Mouse (Mus musculus): ENCODE data around the gene Myoz1. TPM values are rescaled to one million over a fixed set of nuclear protein-coding genes. Genes with fewer than 3 reads are reported as not detected.

The Myoz1 gene
- total RNA-seq, 2 experiments from 2014 or later: 2,763 to 3,247 TPM

DNA sequence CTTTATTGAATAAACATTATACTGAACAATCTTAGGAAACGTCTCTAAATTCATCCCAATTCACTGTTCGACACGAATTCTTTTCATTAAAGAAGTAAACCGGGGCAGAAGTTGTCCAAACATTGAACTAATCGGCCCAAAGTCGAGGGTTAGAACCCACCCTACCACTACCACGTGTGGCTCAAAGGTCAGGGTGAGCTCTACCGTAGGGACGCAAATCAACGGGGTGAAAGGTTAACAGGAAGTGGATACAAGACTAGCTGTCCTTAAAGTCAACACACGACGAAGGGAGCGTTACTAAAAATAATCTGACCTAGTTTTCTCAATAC is 17.4 kb upstream of the Myoz1 start:
- peak; percentile 77 for DNase-seq (ENCODE audit: low spot score)

DNA sequence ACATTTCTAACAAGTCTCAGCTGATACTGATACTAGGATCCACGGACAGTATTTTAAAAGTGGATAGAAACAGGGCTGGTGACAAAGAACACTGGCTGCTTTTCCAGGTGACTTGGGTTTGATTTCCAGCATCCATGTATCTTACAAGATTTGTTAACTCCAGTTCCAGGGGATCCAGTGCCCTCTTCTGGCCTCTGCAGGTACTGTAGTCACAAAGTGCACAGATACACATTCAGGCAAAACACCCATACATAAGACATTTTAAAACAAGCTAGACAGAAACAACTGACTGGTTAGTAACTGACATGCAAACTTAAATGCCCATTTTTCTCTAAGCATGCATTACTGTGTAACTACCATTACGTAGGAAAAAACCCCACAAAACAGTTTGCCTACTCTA is 16.6 kb upstream of the Myoz1 start:
- no peak for DNase-seq (ENCODE audit: low spot score)

DNA sequence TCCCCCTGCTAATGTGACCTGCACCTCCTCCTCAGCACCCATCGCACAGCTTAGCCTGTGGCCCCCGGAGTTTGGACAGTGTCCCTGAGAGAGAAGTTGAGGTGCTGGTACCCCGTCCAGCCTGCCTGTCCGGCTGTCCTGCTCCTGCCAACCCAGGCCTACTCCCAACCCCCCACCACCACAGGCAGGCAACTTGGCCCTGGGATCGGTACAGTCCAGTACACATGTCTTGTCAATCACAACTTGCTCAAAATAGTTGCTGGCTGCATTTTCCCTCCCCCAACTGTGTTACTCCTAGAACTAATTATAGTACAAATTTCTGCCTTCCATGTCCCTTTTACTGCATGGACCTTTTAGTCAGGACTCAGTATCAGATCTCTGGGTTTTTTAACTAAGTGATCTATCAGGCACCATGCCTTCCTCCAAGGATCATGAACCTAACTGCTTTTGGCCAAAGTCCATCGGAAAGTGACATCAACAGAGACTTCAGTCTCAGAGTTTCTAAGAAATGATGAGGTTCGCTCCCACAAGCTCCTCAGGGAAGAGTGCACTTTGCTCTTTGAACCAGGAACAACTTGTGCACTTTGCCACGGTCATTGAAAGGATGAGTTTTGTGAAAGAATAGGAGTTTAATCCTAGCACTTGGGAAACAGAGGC is 11.9 kb upstream of the Myoz1 start, which contains the start of gene Synpo2l:
Synpo2l (minus strand) TSS at position 201 of the 657 bp plus-strand sequence.
- DNase-seq (ENCODE audit: low spot score): peak; percentile 87

DNA sequence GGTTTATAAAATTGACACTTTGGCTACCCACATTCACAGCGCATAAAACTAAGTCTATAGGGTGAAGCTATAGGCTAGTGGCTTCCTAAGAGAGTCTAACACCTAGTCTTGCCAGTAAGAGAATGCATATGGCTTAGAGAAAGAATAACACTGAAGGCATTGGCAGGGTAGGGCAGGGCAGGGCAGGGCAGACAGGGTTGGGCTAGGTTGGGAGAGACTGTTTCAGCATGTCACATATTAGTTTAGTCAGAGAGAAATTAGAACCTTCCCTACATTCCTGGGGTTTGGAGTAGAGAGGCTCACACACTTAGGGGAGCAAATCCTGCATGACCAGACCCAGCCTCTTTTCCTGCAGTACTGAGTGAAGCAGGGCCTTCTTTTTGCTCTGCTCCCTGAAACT is 11.1 kb upstream of the Myoz1 start:
- no peak for DNase-seq (ENCODE audit: low spot score)

DNA sequence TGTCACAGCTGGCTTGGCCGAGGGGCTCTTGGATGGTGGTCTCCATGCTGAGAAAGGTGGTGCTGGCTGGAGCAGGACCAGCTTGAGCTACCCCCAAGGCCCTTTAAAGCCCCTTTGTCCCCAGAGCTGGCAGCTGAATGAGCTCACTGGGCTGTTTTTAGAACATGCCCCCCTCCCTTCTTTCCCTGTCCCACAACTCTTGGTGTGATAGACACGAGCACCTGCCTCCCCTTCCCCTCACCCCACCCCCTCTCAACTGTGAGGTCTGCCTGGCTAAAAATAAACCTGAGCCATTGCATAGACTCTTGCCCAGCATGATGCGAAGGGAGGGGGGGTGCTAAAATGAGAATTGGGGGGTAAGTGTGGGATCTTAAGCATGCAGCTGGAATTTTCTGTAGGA is 8.1 kb upstream of the Myoz1 start:
- DNase-seq (ENCODE audit: low spot score): peak; percentile 78

DNA sequence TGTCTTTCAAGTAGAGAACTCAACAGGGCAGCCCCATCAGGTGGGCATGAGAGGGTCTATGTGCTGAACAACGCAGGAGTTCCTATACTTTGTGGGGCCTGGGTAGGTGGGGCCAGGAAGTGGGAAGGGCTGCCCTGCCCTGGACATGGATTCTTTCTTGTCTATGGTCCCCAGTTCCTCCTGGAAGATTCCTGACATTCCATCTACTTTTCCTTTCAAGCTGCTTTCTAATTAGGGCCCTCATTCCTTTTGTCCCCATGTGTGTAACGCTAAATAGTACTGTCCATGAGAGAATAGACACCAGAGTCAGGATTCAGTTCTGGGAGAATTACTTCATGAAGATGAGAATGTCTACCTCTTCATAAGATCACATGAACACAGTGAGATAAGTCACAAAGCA is 7.3 kb upstream of the Myoz1 start:
- DNase-seq (ENCODE audit: low spot score): no peak

DNA sequence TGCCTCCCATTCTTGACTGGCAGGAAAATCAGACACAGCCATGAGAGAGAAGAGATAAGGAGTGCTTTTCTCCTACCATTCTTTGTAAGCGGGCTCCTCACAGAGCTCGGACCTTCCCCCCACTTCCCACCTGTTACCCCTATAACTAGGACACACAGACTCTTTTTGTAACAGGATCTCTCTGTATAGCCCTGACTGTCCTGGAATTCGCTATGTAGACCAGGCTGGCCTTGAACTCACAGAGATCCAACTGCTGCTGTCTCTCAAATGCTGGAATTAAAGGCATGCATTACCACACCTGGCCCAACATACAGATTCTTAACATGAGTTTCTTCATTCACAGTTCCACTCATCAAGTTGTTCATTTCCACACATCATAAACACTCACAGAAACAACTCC is 6.4 kb upstream of the Myoz1 start:
- DNase-seq (ENCODE audit: low spot score): no peak

DNA sequence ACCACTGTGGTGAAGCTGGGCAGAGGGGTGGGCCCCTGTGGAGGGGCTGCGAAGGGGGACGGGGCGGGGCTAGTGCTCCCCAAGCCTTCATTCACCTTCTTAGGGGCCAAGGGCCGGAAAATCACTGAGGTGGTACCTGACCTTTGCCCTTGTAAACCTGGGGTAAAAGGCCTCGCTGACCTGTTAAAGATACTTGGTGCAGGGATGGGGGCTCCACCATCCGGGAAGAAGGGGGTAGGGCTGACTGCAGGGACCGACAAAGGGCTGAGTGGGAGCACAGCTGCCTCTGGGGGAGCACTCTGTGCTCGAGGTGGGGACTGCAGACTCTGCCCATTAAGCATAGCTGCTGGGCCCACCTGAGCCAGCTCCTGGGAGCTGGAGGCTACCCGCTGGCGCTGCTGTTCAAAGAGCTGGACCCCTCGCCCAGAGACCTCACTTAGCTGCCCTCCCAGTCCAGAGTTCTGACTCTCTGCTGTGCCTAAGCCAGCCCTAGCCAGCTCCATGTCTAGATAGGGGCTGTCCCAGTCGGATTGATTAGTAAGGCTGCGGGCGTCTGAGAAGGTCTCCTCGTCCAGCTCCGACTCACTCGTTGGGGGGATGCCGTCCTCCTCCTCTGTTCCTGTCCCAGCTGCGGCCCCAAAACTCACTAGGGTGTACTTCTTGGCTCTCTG is 5.5 kb upstream of the Myoz1 start:
- DNase-seq (ENCODE audit: low spot score): no peak

DNA sequence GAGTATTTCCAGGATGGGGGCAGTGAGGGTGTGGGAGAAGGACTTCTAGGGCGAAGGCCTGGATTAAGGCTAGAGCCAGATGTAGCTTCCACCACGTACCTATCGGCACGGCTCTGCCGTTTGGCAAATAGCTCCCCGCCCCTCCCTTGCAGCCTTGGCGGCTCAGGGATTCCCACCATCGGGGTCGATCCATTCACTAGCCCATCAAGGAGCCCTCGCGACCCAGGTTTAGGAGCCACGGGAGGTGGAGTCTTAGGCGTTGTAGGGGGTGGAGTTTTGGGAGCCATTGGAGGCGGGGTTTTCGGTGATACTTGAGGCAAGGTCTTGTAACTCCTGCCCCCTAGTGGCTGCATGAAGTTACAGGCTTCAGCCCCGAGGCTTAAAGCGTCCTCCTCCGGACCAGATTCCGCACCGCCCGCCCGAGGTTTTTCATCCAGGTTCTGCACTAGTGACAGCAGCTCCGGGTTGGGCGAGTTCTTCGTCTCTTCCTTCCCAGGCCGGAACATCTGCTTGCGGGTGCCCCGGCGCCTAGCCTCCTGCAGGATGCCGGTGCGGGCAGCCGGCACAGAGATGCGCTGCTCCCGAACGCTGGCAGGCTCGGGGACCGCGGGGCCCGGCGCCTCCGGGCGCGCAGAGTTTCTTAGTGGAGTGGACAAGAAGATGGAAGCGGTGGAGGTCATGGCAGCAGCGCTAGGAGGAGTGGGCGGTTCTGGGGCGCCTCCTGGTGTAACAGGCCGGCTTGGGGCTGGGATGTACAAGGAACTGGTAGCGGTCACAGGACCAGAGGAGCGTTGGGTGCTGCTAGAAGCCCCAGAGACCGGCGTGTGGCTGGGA is 4.7 kb upstream of the Myoz1 start:
- peak; percentile 98 for DNase-seq (ENCODE audit: low spot score)

DNA sequence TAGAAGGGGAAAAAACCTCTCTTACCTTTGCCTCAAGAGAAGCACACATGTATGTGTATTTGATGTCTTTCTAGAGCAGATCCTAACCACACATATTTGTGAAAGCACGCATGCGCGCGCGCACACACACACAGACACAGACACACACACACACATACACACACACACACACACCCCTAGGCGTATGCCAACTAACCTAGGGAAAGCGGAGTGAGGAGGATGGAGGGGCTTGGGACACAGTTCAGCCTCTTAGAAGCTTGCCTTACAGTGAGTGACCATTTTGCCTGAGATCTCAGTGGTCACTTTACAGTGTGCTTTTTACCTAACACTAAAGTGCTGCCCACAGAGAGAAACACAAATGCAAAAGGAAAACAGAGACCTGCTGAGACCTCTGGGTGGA is 3.3 kb upstream of the Myoz1 start:
- no peak for DNase-seq (ENCODE audit: low spot score)

DNA sequence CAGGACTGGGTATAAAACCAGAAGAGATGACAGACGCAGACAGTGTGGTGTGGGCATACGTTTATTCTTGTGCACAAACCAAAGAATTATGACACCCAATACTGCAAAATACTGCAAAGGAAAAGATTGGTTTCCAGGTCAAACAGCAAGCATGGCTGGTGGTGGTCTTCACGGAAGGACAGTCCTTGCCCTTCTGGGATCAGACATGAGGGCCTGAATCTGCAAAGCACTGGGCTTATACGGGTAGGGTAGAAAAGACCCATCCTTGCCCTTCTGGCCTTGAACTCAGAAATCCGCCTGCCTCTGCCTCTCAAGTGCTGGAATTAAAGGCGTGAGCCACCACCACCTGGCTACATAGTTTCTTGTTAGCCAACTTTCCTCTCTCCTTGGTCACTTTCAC is 2.6 kb upstream of the Myoz1 start:
- no peak for DNase-seq (ENCODE audit: low spot score)

DNA sequence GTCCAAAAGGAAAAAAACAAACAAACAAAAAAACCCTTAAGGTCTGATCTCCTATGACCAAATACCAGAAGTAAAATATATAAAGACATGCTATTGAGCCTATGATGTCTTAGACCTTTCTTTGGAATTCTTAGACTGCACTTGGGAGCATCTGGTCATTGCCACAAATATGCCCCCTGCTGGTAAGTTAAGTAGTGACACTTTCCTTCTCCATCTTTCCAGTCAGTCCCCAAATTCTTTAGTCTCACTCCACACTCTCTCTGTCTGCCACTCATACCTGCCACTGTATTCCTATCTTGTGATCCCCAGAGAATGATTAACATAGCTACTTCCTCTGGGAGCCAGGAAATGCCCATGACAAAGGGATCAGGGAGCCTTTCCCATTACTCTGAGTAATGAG is 2.0 kb upstream of the Myoz1 start:
- DNase-seq (ENCODE audit: low spot score): peak; percentile 77

DNA sequence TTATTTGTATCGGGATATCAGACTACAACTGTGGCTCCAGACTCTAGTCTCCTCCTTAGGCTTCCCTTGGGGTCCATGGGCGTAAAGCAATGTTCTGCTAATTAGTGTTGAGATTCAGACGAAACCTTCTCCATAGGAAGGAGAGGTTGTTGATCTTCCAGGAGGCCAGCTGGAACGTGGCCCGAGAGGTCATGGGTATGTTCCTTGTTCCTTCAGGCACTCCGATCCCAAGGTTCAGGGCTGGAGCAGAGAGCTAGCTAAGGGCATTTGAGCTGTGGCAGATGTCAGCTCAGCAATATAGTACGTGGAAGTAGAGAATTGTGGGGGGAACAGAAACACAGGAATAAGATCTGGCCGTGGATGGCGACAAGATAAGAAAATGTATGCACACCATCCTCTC is 609 bp downstream of the Myoz1 start:
- DNase-seq (ENCODE audit: low spot score): peak; percentile 85

DNA sequence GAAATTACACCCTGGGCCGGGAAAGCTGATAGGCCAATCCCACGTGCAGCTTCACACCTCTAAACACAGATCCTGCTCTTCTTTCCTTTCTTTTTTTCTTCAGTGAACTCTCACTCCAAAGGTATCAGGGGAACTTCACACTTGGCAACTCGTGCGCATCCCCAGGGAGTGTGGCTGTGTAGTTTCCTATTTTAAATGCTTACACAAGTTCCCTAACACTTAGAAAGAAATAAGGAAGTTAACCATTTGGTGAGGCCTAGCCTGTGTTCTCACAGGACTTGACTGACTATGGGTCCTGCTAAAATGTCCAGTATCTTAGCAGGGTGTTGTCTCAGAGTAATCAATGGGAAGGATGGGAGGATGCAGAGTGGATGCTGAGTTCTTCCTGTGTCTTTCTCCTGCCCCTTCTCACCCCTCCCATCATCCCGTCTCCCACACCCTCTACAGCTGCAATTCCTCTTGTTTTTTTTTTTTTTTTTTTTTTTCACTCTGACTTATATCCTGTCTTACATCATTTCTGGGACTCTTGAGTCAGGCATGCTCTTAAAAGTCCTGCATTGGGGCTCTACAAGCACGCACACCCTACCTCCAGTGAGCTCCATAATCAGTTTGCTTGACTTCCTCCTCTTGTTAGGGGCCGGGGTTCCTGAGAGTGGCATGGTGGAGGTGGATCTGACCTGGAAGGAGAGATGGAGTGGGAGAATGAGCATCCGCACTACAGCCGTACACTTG is 1.5 kb downstream of the Myoz1 start:
- no peak for DNase-seq (ENCODE audit: low spot score)

DNA sequence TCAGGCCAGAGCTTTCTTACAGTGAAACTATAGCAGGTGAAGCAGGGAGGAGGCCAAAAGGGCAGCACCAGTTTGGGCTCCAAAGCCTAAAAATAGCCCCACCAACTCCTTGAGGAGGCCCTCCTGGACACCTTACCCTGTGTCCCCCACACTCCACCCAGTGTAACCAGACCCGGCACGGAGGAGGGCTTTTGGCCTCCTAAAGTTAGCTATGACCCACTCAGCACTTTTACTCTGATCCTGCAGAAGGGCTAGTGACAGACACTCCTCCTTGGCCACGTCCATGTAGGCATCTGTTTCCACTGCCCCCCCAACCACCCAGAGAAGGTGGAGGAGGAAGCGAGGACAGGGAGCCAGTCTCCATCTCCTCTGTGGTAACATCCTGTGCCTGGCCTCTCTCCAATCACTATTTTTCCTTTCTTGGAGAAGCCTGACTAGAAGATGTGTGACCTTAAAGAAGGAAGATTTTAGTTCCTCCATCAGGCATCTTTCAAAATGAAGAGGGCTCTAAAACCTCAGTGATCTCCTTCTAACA is 4.6 kb downstream of the Myoz1 start:
- DNase-seq (ENCODE audit: low spot score): peak; percentile 88

DNA sequence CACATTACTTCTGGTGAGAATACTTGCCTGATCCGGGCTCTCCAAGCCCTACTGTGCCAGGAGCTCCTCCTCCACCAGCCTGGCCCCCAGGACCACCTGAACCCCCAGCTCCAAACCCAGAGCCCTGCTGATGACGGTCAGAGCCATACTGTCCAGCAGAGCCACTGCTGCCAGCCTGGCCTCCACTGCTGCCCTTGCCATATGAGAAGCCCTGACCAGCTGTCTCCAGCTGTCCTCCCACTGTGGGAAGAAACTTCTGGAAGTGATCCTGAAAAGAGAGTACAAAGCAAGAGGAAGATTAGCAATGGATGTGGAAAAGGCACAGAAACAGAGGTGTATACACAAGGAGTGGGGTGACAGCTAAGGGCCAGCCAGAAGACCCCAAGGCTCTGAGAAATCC is 5.3 kb downstream of the Myoz1 start:
- no peak for DNase-seq (ENCODE audit: low spot score)

DNA sequence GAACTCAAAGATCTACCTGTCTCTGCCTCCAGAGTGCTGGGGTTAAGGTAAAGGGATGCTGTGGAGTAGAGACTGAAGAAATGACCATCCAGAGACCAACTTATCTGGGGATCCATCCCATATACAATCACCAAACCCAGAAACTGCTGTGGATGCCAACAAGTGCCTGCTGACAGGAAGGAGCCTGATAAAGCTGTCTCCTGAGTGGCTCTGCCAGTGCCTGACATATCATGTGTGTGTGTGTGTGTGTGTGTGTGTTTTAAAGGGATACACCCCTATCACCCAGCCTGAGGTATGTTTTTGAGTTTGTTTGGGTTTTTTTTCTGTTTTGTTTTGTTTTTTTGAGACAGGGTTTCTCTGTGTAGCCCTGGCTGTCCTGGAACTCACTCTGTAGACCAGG is 10.0 kb downstream of the Myoz1 start:
- DNase-seq (ENCODE audit: low spot score): no peak

DNA sequence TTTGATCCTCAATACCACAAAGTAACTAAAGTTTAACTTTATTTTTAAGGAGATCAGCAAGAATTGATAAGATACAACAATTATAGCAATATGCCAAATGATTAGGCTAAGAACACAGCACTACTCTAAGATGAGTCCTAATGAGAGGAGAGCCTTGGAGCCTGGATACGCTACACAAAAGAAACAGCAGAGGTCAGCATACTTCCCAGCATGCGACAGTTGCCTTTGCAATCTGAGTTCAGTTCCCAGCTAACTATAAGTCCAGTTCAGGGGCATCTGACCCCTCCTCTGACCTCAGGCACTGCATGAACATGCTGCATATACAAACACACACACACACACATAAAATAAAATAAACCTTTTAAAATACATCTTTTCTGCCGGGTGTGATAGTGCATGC is 10.8 kb downstream of the Myoz1 start:
- no peak for DNase-seq (ENCODE audit: low spot score)

DNA sequence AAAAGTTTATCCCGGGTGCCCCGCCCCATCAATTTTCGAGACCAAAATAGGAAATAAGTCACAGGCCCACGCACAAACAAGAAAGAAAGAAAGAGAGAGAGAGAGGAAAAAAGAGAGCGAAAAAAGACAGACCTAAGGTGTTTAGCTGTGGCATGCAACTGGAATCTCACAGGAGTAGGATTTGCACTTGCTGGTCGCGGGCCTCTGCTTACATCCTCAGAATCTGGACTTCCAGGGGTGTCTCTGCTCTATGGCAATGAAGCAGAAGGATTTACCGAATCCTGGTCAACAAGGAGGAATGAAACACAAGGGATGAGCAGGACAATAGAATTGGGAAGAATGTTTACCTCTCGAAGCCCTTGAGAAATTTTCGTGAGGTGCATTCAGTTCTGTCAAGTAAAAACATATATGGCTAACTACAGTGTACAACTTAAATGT is 14.9 kb downstream of the Myoz1 start:
- DNase-seq (ENCODE audit: low spot score): no peak

DNA sequence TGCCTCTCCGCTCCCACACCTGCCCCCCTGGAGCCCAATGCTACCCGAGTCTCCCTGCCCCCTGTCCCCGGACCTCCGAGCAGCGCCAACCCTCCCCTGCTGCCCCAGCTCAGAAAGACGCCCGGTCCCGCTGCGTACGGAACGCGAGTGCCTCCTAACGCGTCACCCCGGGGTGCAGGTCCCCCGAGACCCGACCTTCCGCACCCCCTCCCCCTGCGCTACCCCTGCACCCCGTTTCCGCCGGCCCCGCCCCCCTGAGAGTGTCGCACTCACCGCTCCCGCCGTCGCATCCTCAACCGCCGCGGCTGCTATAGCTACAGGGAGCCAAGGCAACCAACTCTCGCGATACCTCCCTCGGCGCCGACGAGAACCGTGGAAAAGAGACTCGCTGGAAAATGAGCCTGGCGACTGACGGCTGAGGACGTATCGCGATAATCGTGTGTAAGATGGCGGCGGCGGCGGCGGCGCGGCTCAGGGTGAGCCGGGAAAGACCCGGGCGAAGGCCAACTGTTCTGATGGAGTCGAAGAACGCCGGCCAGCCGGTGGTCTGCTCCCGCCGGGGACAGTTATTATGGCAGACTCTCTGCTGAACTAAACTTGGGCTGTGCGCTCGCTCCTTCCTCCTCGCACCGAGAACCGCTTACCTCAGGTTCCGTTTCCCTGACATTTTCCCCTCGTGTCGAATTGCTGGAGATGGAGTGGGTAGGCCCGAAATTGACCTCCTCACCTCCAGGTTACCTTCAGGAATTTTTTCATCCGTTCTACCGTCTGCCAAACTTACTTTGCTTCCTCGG is 15.5 kb downstream of the Myoz1 start, which contains the start of gene Usp54:
Usp54 (minus strand) TSS at position 420 of the 794 bp plus-strand sequence.
- peak; percentile 99 for DNase-seq (ENCODE audit: low spot score)
